Mouse (Mus musculus) erythroblast, embryonic 14.5 days (primary cell): Measurements from ENCODE around the gene Tedc1. TPM values are rescaled to one million over a fixed set of nuclear protein-coding genes. Genes with fewer than 3 reads are reported as not detected.

Source experiments
- H3K27me3 ChIP-seq: 2 replicates; pipeline ENCODE4 v1.6.1; 2012; ENCODE audit warnings: inconsistent platforms; ENCODE audit not compliant: control insufficient read depth
- H3K36me3 ChIP-seq: 2 replicates; pipeline ENCODE4 v1.6.1; 2012; ENCODE audit warnings: mild to moderate bottlenecking, inconsistent platforms; ENCODE audit not compliant: control insufficient read depth
- H3K4me1 ChIP-seq: 2 replicates; pipeline ENCODE4 v1.6.1; 2012; ENCODE audit warnings: inconsistent platforms; ENCODE audit not compliant: control insufficient read depth
- H3K4me3 ChIP-seq: replicated peaks from 2 replicates; pipeline ENCODE3; 2012; ENCODE audit warnings: moderate library complexity, mild to moderate bottlenecking, inconsistent platforms
- H3K9me3 ChIP-seq: 2 replicates; pipeline ENCODE4 v1.6.1; 2012; ENCODE audit warnings: low read length, inconsistent platforms, mixed read lengths; ENCODE audit not compliant: control insufficient read depth
- GATA1 ChIP-seq: IDR thresholded peaks from 2 replicates; pipeline ENCODE4 v1.6.1; 2012; ENCODE audit warnings: low read length, inconsistent platforms, mixed read lengths
- TAL1 ChIP-seq: IDR thresholded peaks from 3 replicates; pipeline ENCODE4 v1.6.1; 2012; ENCODE audit warnings: low read length, inconsistent platforms, mixed read lengths
- polyA plus RNA-seq: library from polyadenylated mRNA; stranded (reverse); fragments of >175 nt; gene quantifications from 2 replicates; pipeline ENCODE4 v1.2.3, GENCODE M21; 2012

Tedc1 gene
- polyA plus RNA-seq = 2.3 and 2.9 TPM in 2 replicates

GRCm38 (mm10) chr12:113155887-113156539 lies at the start of gene Tedc1:
Gene Tedc1 (plus strand): TSS chr12:113156421.
- no peak for TF ChIP-seq TAL1
- Histone ChIP-seq H3K4me1 (peaks cover 58% of the 10 kb centered on the region), H3K9me3 (no peaks in the 10 kb centered on the region), H3K36me3 (peaks cover 27% of the 10 kb centered on the region), H3K27me3 (peaks cover 28% of the 10 kb centered on the region), H3K4me3 (peak within 1 kb of the TSS; percentile 72)

GRCm38 (mm10) chr12:113107431-113108124 lies 48.6 kb upstream of the Tedc1 start:
- Histone ChIP-seq H3K4me3 (peak overlapping the region; percentile 42), H3K4me1 (peaks cover 83% of the 10 kb centered on the region), H3K36me3 (peaks cover 62% of the 10 kb centered on the region)

GRCm38 (mm10) chr12:113108528-113109283 lies 47.5 kb upstream of the Tedc1 start:
- TF ChIP-seq TAL1 = no peak
- no peak for TF ChIP-seq GATA1
- Histone ChIP-seq H3K27me3 (no peaks in the 10 kb centered on the region), H3K4me3 (no peak overlapping the region), H3K36me3 (peaks cover 65% of the 10 kb centered on the region), H3K9me3 (peaks cover 3% of the 10 kb centered on the region; the same call in 1 of the 2 replicates), H3K4me1 (peaks cover 77% of the 10 kb centered on the region)

More at GRCm38 (mm10) chr12:113107431-113108124, 48.6 kb upstream of the Tedc1 start:
- Histone ChIP-seq H3K27me3 (no peaks in the 10 kb centered on the region), H3K9me3 (peaks cover 3% of the 10 kb centered on the region; the same call in 1 of the 2 replicates)
- TF ChIP-seq GATA1 (peak; percentile 66), TAL1 (peak; percentile 72)

GRCm38 (mm10) chr12:113109801-113110200 lies 46.4 kb upstream of the Tedc1 start:
- Histone ChIP-seq H3K27me3 (no peaks in the 10 kb centered on the region), H3K4me1 (peaks cover 69% of the 10 kb centered on the region), H3K4me3 (no peak overlapping the region), H3K36me3 (peaks cover 66% of the 10 kb centered on the region), H3K9me3 (peaks cover 3% of the 10 kb centered on the region; the same call in 1 of the 2 replicates)
- no peak for TF ChIP-seq TAL1
- TF ChIP-seq GATA1 = no peak

- H3K4me3 ChIP-seq = no peak overlapping the region
- TF ChIP-seq GATA1 = no peak
- no peak for TF ChIP-seq TAL1
- no peaks in the 10 kb centered on the region for H3K27me3 ChIP-seq
- peaks cover 81% of the 10 kb centered on the region for H3K36me3 ChIP-seq
- H3K9me3 ChIP-seq = no peaks in the 10 kb centered on the region
- H3K4me1 ChIP-seq = peaks cover 33% of the 10 kb centered on the region
Observed at GRCm38 (mm10) chr12:113114141-113114540, 42.1 kb upstream of the Tedc1 start.

- Histone ChIP-seq H3K9me3 (no peaks in the 10 kb centered on the region), H3K4me3 (no peak overlapping the region), H3K36me3 (peaks cover 81% of the 10 kb centered on the region), H3K27me3 (no peaks in the 10 kb centered on the region), H3K4me1 (peaks cover 29% of the 10 kb centered on the region)
- TF ChIP-seq GATA1 = no peak
- no peak for TF ChIP-seq TAL1
Observed at GRCm38 (mm10) chr12:113114856-113115538, 41.2 kb upstream of the Tedc1 start.

GRCm38 (mm10) chr12:113119516-113120410 lies 36.5 kb upstream of the Tedc1 start:
- peaks cover 12% of the 10 kb centered on the region for H3K4me1 ChIP-seq
- TF ChIP-seq GATA1 = no peak
- no peak for TF ChIP-seq TAL1
- no peaks in the 10 kb centered on the region for H3K27me3 ChIP-seq
- H3K9me3 ChIP-seq = no peaks in the 10 kb centered on the region
- no peak overlapping the region for H3K4me3 ChIP-seq
- peaks cover 97% of the 10 kb centered on the region for H3K36me3 ChIP-seq

- Histone ChIP-seq H3K4me1 (peaks cover 3% of the 10 kb centered on the region), H3K4me3 (no peak overlapping the region), H3K36me3 (peaks cover 99% of the 10 kb centered on the region), H3K27me3 (no peaks in the 10 kb centered on the region), H3K9me3 (no peaks in the 10 kb centered on the region)
- TF ChIP-seq GATA1 (no peak), TAL1 (no peak)
Observed at GRCm38 (mm10) chr12:113124726-113125125, 31.5 kb upstream of the Tedc1 start.
